28 mouse cellular contexts compared by ENCODE assay signal in the genomic region with DNA sequence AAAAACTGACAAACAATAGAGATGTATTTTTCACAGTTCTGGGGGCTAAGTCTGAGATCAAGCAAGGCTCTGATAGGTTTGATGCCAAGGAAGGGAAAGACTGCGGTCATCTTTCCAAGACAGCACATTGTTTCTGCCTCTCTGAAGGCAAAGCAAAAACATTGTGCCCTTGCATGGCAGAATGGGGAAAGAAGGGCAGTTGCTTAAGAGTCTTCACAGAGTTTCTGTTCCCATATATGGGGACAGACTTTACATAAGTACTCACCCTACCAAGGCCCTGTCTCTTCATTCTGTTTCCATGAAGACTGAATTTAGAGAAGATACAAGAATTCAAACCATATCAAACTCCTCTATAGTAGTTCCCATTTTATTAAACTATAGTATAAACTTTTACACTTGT.
DNase-seq lines count a peak whose midpoint lies in the region; ATAC-seq lines count a peak whose summit lies in the region.
"Had no signal": no experiment of that assay in that cellular context is flagged by ENCODE, and none has a peak within 500 bp of the region (broad histone marks: within the 10 kb centered on the region; RNA-seq: fewer than 3 reads in every experiment).

No protein-coding gene starts in this region.

- no peak for ATAC-seq in liver, embryonic 13.5 days (ENCODE audit: low read depth)
- no peak for ATAC-seq in liver, embryonic 12.5 days
- ATAC-seq in granulocyte monocyte progenitor cell, adult 5-6 weeks (replicated peaks; ENCODE audit: poor library complexity, severe bottlenecking) = peak; percentile 91
- ATAC-seq in monocyte, adult 5-6 weeks (replicated peaks; ENCODE audit: insufficient number of reproducible peaks, low FRiP score, low TSS enrichment, poor library complexity, severe bottlenecking) = peak; percentile 50; the same call in 1 of the 2 replicates
- ATAC-seq in forebrain, embryonic 16.5 days = no peak
- ATAC-seq: forebrain, embryonic 15.5 days; hindbrain, embryonic 16.5 days; intestine, embryonic 15.5 days had no signal

- H3K4me3 ChIP-seq in liver, embryonic 13.5 days (replicated peaks) = no peak overlapping the region
- H3K4me3 ChIP-seq in liver, embryonic 12.5 days = no peak overlapping the region
- no peak overlapping the region for H3K4me3 ChIP-seq in forebrain, embryonic 16.5 days (replicated peaks; ENCODE audit: low read length)
- H3K4me3 ChIP-seq: embryonic facial prominence, embryonic 10.5 days; embryonic facial prominence, embryonic 13.5 days; erythroblast, embryonic 14.5 days; forebrain, embryonic 12.5 days; forebrain, embryonic 15.5 days; heart, embryonic 13.5 days; hindbrain, embryonic 12.5 days; intestine, embryonic 15.5 days had no signal

- no peak overlapping the region for H3K4me2 ChIP-seq in liver, embryonic 13.5 days
- H3K4me2 ChIP-seq in liver, embryonic 12.5 days = no peak overlapping the region
- H3K4me2 ChIP-seq in forebrain, embryonic 16.5 days (ENCODE audit: low read length) = no peak overlapping the region
- H3K4me2 ChIP-seq: embryonic facial prominence, embryonic 13.5 days; forebrain, embryonic 12.5 days; forebrain, embryonic 15.5 days; heart, embryonic 13.5 days; hindbrain, embryonic 12.5 days; intestine, embryonic 15.5 days had no signal

- WGBS in liver, embryonic 13.5 days (ENCODE audit: insufficient replicate concordance) = 93% methylated on average over 1 of the region's 1 CpGs
- WGBS in liver, embryonic 12.5 days (ENCODE audit: insufficient replicate concordance) = 84% methylated on average over 1 of the region's 1 CpGs
- 90% methylated on average over 1 of the region's 1 CpGs for WGBS in forebrain, embryonic 16.5 days

- H3K27ac ChIP-seq in liver, embryonic 13.5 days = peak overlapping the region; percentile 27; the same call in 1 of the 2 replicates
- H3K27ac ChIP-seq in liver, embryonic 12.5 days = no peak overlapping the region
- no peak overlapping the region for H3K27ac ChIP-seq in forebrain, embryonic 16.5 days (ENCODE audit: low read length)
- H3K27ac ChIP-seq: embryonic facial prominence, embryonic 10.5 days; embryonic facial prominence, embryonic 13.5 days; forebrain, embryonic 12.5 days; forebrain, embryonic 15.5 days; heart, embryonic 13.5 days; hindbrain, embryonic 12.5 days; intestine, embryonic 15.5 days had no signal

- no peak overlapping the region for H3K9ac ChIP-seq in liver, embryonic 13.5 days
- no peak overlapping the region for H3K9ac ChIP-seq in liver, embryonic 12.5 days
- no peak overlapping the region for H3K9ac ChIP-seq in forebrain, embryonic 16.5 days (replicated peaks; ENCODE audit: low read depth, low read length)
- H3K9ac ChIP-seq: embryonic facial prominence, embryonic 13.5 days; forebrain, embryonic 12.5 days; forebrain, embryonic 15.5 days; heart, embryonic 13.5 days; hindbrain, embryonic 12.5 days; intestine, embryonic 15.5 days had no signal

- no peaks in the 10 kb centered on the region for H3K36me3 ChIP-seq in liver, embryonic 13.5 days
- H3K36me3 ChIP-seq in liver, embryonic 12.5 days = no peaks in the 10 kb centered on the region
- H3K36me3 ChIP-seq in forebrain, embryonic 16.5 days (ENCODE audit: control insufficient read depth, insufficient read depth) = no peaks in the 10 kb centered on the region
- H3K36me3 ChIP-seq: embryonic facial prominence, embryonic 10.5 days; embryonic facial prominence, embryonic 13.5 days; forebrain, embryonic 12.5 days; forebrain, embryonic 15.5 days; G1E; heart, embryonic 13.5 days; hindbrain, embryonic 12.5 days; intestine, embryonic 15.5 days had no signal

- no peaks in the 10 kb centered on the region for H3K9me3 ChIP-seq in liver, embryonic 13.5 days (replicated peaks)
- H3K9me3 ChIP-seq in liver, embryonic 12.5 days (replicated peaks) = no peaks in the 10 kb centered on the region
- no peaks in the 10 kb centered on the region for H3K9me3 ChIP-seq in forebrain, embryonic 16.5 days (ENCODE audit: control insufficient read depth, low read length)
- H3K9me3 ChIP-seq: embryonic facial prominence, embryonic 10.5 days; embryonic facial prominence, embryonic 13.5 days; forebrain, embryonic 12.5 days; forebrain, embryonic 15.5 days; G1E; heart, embryonic 13.5 days; hindbrain, embryonic 12.5 days; intestine, embryonic 15.5 days had no signal

- peaks cover 30% of the 10 kb centered on the region for H3K4me1 ChIP-seq in liver, embryonic 13.5 days (replicated peaks)
- peaks cover 29% of the 10 kb centered on the region for H3K4me1 ChIP-seq in liver, embryonic 12.5 days
- H3K4me1 ChIP-seq in forebrain, embryonic 16.5 days (replicated peaks; ENCODE audit: control insufficient read depth, insufficient read depth, low read length) = no peaks in the 10 kb centered on the region
- H3K4me1 ChIP-seq: embryonic facial prominence, embryonic 10.5 days; embryonic facial prominence, embryonic 13.5 days; forebrain, embryonic 12.5 days; forebrain, embryonic 15.5 days; heart, embryonic 13.5 days; hindbrain, embryonic 12.5 days; intestine, embryonic 15.5 days had no signal

- H3K27me3 ChIP-seq in liver, embryonic 13.5 days = no peaks in the 10 kb centered on the region
- H3K27me3 ChIP-seq in liver, embryonic 12.5 days (replicated peaks) = no peaks in the 10 kb centered on the region
- H3K27me3 ChIP-seq in forebrain, embryonic 16.5 days (replicated peaks; ENCODE audit: control insufficient read depth, insufficient read depth, low read length) = no peaks in the 10 kb centered on the region
- H3K27me3 ChIP-seq: CH12.LX; embryonic facial prominence, embryonic 13.5 days; forebrain, embryonic 12.5 days; forebrain, embryonic 15.5 days; heart, embryonic 13.5 days; hindbrain, embryonic 12.5 days; intestine, embryonic 15.5 days had no signal

- DNase-seq in liver, embryonic 13.5 days = no peak
- no peak for DNase-seq in cerebellum, postnatal 25 days
- DNase-seq: adrenal gland, adult 2 months; adrenal gland, postnatal 14 days; B cell, adult 2 months; cerebellum, adult 11-12 months; cerebellum, adult 9-10 months; cerebellum, postnatal 14 days; embryo, embryonic 11 days; gastrocnemius, postnatal 10 days; gastrocnemius, postnatal 36 days; heart, adult 11 months; kidney, adult 11 months had no signal

Comparison
In these comparisons a context has a peak if more than half of its experiments do, and no peak if none do; other contexts are left out.
1. ATAC-seq: peak in granulocyte monocyte progenitor cell, adult 5-6 weeks (single experiment) and monocyte, adult 5-6 weeks (single experiment); none in liver, embryonic 13.5 days (single experiment), liver, embryonic 12.5 days (single experiment) and forebrain, embryonic 16.5 days (single experiment).